Mouse (Mus musculus) bone marrow, adult 2 months (tissue): ENCODE data around the gene Celf5. TPM values are rescaled to one million over a fixed set of nuclear protein-coding genes. Genes with fewer than 3 reads are reported as not detected.

Experiments used
- H3K27ac ChIP-seq: fragments of 200-500 bp; 2 replicates; pipeline ENCODE4 v1.5.1; 2012; ENCODE audit warnings: low read depth, mild to moderate bottlenecking, control low read depth, inconsistent platforms, low read length; ENCODE audit not compliant: control insufficient read depth, poor library complexity, insufficient read depth
- H3K4me1 ChIP-seq: fragments of 200-500 bp; 2 replicates; pipeline ENCODE4 v1.6.1; 2011; ENCODE audit warnings: low read length; ENCODE audit not compliant: control insufficient read depth, insufficient read depth
- H3K4me3 ChIP-seq: fragments of 200-500 bp; replicated peaks from 2 replicates; pipeline ENCODE3; 2011; ENCODE audit warnings: mild to moderate bottlenecking, low read depth, low read length, control low read depth; ENCODE audit not compliant: control insufficient read depth
- CTCF ChIP-seq: fragments of 200-500 bp; IDR thresholded peaks from 2 replicates; pipeline ENCODE4 v1.5.1; 2011; ENCODE audit warnings: low read length, control low read depth; ENCODE audit not compliant: control insufficient read depth, insufficient read depth
- POLR2A ChIP-seq: fragments of 200-500 bp; IDR thresholded peaks from 2 replicates; pipeline ENCODE4 v1.6.1; 2011; ENCODE audit warnings: low read depth, mild to moderate bottlenecking, control low read depth, low read length, borderline replicate concordance; ENCODE audit not compliant: control insufficient read depth
- WGBS: fragments of 180-500 bp; shearing (Covaris S2); methylation state at CpG from one replicate; pipeline ENCODE4 v1.1.7; 2018; 5-methylcytosine and 5-hydroxymethylcytosine counted together
- polyA plus RNA-seq: library from polyadenylated mRNA; stranded (reverse); fragments of >200 nt; gene quantifications from 2 replicates; pipeline ENCODE4 v1.2.4, GENCODE M21; 2011; ENCODE audit warnings: low replicate concordance; ENCODE audit not compliant: missing spikeins, insufficient read depth, insufficient read length

Gene Celf5
- polyA plus RNA-seq, 1 experiment, result 0.72 TPM

DNA sequence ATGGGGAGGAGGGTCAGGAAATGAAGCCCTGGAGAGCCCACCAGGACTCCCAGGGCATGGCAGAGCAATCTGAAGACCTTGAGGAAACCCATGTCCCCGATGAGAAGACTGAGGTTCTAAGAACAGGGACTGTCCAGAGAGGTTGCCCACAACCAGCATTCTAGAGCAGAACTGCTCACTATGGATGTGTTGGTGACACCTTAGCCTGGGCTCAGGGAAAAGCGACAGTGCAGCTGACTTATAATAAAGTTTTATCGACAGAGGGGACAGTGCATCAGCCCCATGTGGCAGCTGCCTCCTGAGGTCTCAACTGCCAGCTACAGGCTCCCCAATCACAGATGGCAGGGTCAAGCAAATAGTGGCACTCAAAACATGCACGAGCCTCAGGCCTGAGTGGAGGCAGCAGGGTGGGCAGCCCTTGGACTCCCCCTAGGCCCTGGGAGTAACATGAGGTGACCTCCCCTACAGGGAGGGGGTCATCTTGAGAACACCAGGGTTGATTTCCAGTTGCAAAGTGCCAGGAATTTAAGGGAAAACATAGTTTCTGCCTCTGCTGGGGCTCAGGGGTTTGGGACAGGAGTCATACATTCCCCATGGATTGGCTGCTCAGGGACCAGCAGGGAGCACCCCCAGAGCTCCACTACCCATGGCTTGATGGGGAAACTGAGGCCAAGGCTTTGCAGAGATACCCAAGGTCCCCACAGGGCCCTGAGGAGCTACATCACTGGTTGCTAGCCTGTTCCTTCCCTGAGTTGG, 61.3 kb downstream of the Celf5 start:
- 75% methylated on average over 4 of the region's 4 CpGs for WGBS
- no peak for TF ChIP-seq POLR2A
- TF ChIP-seq CTCF, result no peak
- H3K27ac ChIP-seq, result no peak overlapping the region; the same call in 1 of the 2 replicates
- H3K4me3 ChIP-seq, result no peak overlapping the region
- no peaks in the 10 kb centered on the region; the same call in 1 of the 2 replicates for H3K4me1 ChIP-seq

DNA sequence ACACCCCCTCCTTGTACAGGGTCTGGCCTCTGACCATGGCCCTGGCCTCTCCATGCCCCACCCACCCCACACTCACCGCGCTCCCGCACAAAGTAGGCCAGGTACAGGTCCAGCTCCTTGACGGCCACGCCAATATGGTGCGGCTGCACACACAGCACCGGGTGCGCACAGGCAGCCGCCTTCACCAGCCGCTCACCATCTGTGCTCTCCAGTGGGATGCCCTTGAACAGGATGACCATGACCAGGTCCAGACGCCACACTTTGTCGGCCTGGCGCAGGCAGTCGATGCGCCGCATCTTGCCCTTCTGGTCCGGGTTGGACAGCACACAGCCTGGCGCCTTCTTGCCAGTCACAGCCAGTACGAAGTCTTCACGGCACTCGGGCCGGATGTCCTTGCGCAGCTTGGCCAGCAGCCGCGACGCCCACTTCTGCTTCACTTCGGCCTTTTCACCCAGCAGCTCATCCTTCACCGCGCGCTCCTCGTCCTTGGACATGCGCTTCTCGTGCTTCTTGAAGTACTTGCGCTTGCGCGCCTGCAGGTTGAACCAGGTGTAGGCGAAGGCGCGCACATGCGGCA, 62.2 kb downstream of the Celf5 start:
- TF ChIP-seq POLR2A (no peak), CTCF (no peak)
- Histone ChIP-seq H3K4me3 (no peak overlapping the region), H3K4me1 (no peaks in the 10 kb centered on the region; the same call in 1 of the 2 replicates), H3K27ac (no peak overlapping the region)
- 91% methylated on average over 40 of the region's 40 CpGs for WGBS

DNA sequence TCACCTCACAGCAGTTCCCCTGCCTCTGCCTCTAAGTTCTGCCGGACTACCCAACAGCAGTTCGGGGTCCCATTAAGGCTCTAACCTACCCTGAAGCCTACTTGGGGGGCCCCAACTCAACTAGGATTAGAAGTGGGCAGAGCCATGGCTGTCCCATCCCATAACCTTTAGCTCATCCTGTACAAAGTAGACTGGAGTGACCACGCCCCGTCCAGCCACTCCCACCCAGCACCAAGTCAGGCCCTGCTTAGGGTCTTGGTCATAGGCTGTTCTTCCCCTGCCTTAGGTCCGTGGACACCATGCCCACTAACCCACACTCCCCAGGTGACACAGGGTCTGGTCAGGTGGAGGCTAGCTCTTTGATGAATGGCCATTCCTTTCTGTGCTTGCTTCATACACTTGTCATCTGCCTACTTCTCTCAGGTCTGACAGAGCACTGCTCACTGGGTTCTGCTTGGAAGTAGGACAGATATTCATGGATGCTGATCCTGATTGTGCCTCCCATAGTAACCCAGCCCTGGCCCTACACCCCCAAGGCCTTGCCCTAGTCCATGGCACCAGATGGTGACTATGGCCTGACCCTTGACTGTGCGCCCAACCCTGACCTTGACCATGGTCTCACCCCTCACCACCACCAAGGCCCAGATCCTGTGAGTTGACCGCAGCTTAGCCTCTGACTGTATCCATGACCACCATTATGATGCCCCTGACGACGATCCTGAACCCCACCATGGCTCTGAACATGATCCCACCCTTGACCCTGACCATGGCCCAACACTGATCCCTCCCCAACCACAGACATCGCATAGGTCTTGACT, 63.2 kb downstream of the Celf5 start:
- no peak overlapping the region for H3K4me3 ChIP-seq
- TF ChIP-seq CTCF (no peak), POLR2A (no peak)
- no peaks in the 10 kb centered on the region; the same call in 1 of the 2 replicates for H3K4me1 ChIP-seq
- 85% methylated on average over 10 of the region's 10 CpGs for WGBS
- H3K27ac ChIP-seq, result no peak overlapping the region

DNA sequence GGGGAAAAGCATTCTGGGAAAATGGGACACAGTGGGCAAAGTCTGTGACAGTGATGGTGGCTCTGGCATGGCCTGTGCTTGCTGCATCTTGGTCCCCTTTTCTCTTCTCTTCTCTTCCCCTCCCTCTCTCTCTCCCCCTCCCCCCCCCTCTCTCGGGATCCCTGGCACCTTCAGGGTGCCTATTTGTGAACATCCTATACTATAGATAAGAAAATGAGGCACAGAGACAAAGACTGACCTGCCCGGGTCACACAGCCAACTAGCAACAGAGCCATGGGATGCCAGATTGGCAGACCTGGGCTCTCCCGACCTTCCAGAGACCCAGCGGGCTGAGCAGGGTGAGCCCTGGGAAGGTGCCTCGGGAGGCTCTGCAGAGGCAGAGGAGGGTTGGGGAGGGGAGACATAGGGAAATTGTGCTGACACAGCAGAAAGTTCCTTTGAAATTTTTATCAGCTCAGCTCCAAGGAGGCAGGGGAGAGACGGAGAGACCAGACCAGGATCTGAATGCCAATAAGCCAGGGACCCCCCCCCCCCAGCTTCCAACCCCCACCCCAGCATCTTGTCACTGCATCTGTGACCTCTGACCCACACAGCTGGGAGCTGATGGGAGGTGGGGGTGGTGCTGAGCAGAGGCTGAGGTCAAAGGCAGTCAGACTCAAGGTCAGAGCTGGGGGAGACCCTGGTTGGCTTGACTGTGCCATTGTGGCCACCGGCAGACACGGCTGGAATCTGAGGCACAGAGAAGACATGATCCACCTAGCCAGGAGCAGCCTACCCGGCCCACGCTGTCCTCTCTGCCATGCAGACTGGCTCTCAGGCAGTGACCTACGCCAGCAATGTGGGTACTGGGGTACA, 64.1 kb downstream of the Celf5 start:
- H3K4me1 ChIP-seq, result peaks cover 1% of the 10 kb centered on the region; the same call in 1 of the 2 replicates

DNA sequence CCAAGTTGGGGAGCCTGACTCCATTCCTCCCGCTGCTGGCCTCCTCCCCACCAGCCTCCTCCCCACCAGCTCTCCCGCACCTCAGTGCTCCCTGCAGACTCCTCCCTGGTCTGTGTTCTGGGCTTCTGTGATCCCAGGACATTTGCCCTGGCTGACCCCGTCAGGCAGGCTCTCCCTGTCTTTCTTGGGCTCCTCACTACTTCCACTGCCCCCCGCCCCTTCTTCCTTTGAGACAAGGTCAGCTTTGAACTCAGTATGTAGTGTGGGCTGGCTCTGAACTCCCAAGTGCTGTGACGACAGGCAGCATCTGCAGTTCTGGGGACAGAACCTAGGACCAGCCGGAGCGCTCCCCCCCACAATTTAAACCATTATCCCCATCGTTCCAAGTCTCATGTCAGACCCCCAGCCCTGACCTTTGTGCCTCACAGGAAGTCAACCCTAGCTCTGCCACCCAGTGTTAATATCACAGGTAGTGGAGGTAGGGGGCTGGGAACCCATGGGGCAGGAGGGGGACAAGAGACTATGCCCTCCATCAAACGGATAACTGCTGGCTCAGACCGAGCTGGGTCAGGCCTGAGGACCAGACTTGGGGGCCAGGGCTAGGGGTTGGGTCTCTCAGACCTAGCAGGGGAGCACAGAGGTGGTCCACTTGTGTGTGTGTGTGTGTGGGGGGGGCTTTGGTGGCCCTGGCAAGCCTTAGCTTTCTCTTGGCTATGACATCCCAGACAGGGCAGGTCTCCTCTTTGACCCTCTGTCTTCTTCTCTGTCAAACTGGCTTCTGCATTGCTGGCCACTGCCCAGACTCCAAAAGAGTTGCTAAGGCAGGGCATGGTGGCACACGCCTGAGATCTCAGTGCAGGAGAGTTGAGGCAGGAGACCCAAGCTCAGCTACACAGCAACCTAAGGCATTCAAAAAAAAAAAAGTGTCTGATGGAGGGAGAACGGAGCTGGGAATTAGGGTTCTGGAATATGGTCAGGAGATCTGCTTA, 65.0 kb downstream of the Celf5 start:
- Histone ChIP-seq H3K4me3 (no peak overlapping the region), H3K4me1 (peaks cover 3% of the 10 kb centered on the region; the same call in 1 of the 2 replicates), H3K27ac (no peak overlapping the region)
- TF ChIP-seq CTCF (no peak), POLR2A (no peak)
- WGBS, result 60% methylated on average over 12 of the region's 12 CpGs

More for the DNA sequence above, 64.1 kb downstream of the Celf5 start:
- Histone ChIP-seq H3K4me3 (no peak overlapping the region), H3K27ac (no peak overlapping the region)
- no peak for TF ChIP-seq CTCF
- TF ChIP-seq POLR2A, result no peak
- 73% methylated on average over 11 of the region's 11 CpGs for WGBS

DNA sequence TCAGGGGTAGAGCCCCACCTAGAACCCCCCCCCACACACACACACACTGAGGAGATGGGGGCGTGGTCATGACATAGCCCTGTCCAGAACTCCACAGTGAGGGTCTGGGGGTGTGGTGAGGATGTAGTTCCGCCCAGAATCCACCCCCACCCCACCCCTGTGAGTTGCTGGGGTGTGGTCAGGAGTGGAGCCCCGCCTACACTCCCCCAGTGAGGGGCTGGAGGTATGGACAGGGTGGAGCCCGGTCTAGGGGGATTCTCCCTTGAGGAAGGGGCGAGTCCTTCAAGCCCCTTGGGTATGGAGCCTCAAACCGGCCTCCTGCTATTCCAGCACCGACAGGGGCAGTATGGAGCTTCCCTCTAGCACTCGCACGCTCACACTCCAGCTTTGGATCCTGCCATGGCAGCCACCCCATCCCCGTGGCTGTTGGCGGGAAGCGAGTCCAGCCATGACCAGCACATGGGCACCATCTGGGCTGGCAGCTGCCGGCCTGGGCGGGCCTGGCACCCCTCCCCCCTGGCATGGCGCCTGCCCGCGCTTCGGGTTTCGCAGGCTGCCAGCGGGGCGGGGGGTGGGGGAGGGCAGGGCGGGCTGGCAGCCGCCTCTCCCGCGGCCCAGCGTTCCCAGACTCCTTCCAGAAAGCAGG, 65.8 kb downstream of the Celf5 start:
- 5% methylated on average over 26 of the region's 26 CpGs for WGBS
- H3K27ac ChIP-seq, result peak overlapping the region; percentile 40
- TF ChIP-seq POLR2A (no peak), CTCF (peak; percentile 40; the same call in 1 of the 2 replicates)
- H3K4me1 ChIP-seq, result peaks cover 3% of the 10 kb centered on the region; the same call in 1 of the 2 replicates
- peak overlapping the region; percentile 47 for H3K4me3 ChIP-seq
